In genomic region chr3:126997391-126998007, GRCm38 (mm10) we compare ENCODE assay signal across 8 mouse cellular contexts.
A peak's percentile ranks its signal among the peaks of the same experiment; 100 is the strongest.
DNase-seq lines count a peak whose midpoint lies in the region; ATAC-seq and TF ChIP-seq lines count a peak whose summit lies in the region.

No protein-coding gene starts in this region.

- TF ChIP-seq CTCF in kidney, postnatal 0 days (IDR thresholded peaks at IDR 0.05; ENCODE audit: low read depth), result peak; percentile 58; the same call in 1 of the 2 replicates

- no peaks in the 10 kb centered on the region for H3K36me3 ChIP-seq in kidney, postnatal 0 days (ENCODE audit: insufficient read depth, low read length)
- H3K36me3 ChIP-seq in embryonic facial prominence, embryonic 11.5 days (replicated peaks; ENCODE audit: control insufficient read depth, insufficient read depth, low read depth, low read length), result no peaks in the 10 kb centered on the region
- H3K36me3 ChIP-seq in intestine, embryonic 14.5 days (ENCODE audit: control insufficient read depth, insufficient read depth, low read length), result no peaks in the 10 kb centered on the region
- H3K36me3 ChIP-seq in neural tube, embryonic 14.5 days (ENCODE audit: control insufficient read depth, insufficient read depth, low read length), result peaks cover 6% of the 10 kb centered on the region; the same call in 1 of the 2 replicates

- H3K9me3 ChIP-seq in kidney, postnatal 0 days (replicated peaks; ENCODE audit: low read length), result no peaks in the 10 kb centered on the region
- no peaks in the 10 kb centered on the region for H3K9me3 ChIP-seq in embryonic facial prominence, embryonic 11.5 days (replicated peaks; ENCODE audit: control insufficient read depth, low read length)
- no peaks in the 10 kb centered on the region for H3K9me3 ChIP-seq in intestine, embryonic 14.5 days (ENCODE audit: control insufficient read depth, low read length)
- no peaks in the 10 kb centered on the region for H3K9me3 ChIP-seq in neural tube, embryonic 14.5 days (ENCODE audit: control insufficient read depth, low read length)

- peak; percentile 69 for DNase-seq in kidney, postnatal 0 days (ENCODE audit: low spot score)
- DNase-seq in kidney, adult 9 months, result no peak
- DNase-seq in embryonic facial prominence, embryonic 11.5 days (ENCODE audit: low spot score), result peak; percentile 70
- DNase-seq in intestine, embryonic 14.5 days (ENCODE audit: low spot score), result peak; percentile 66
- DNase-seq in thymus, postnatal 10 days (ENCODE audit: low spot score in 2 of 2), result no peak
- DNase-seq in adrenal gland, postnatal 10 days, result no peak

- H3K27ac ChIP-seq in kidney, postnatal 0 days, result no peak overlapping the region
- peak overlapping the region; percentile 49; the same call in 1 of the 2 replicates for H3K27ac ChIP-seq in embryonic facial prominence, embryonic 11.5 days (replicated peaks; ENCODE audit: low read depth, low read length)
- peak overlapping the region; percentile 88 for H3K27ac ChIP-seq in intestine, embryonic 14.5 days (ENCODE audit: low read depth)
- peak overlapping the region; percentile 44 for H3K27ac ChIP-seq in neural tube, embryonic 14.5 days (ENCODE audit: low read depth, low read length)

- H3K4me2 ChIP-seq in kidney, postnatal 0 days (ENCODE audit: low read length), result peak overlapping the region; percentile 56
- H3K4me2 ChIP-seq in embryonic facial prominence, embryonic 11.5 days (ENCODE audit: low read depth, low read length), result peak overlapping the region; percentile 44
- peak overlapping the region; percentile 53 for H3K4me2 ChIP-seq in intestine, embryonic 14.5 days (ENCODE audit: low read length)
- peak overlapping the region; percentile 23; the same call in 1 of the 2 replicates for H3K4me2 ChIP-seq in neural tube, embryonic 14.5 days (ENCODE audit: low read depth, low read length)

- H3K27me3 ChIP-seq in kidney, postnatal 0 days (ENCODE audit: insufficient read depth, low read length), result no peaks in the 10 kb centered on the region
- no peaks in the 10 kb centered on the region for H3K27me3 ChIP-seq in embryonic facial prominence, embryonic 11.5 days (ENCODE audit: control insufficient read depth, insufficient read depth, low read length)
- no peaks in the 10 kb centered on the region for H3K27me3 ChIP-seq in intestine, embryonic 14.5 days (replicated peaks; ENCODE audit: control insufficient read depth, insufficient read depth, low read length)
- no peaks in the 10 kb centered on the region for H3K27me3 ChIP-seq in neural tube, embryonic 14.5 days (ENCODE audit: control insufficient read depth, insufficient read depth, low read length)

- H3K9ac ChIP-seq in kidney, postnatal 0 days (ENCODE audit: low read depth, low read length), result no peak overlapping the region
- H3K9ac ChIP-seq in embryonic facial prominence, embryonic 11.5 days (replicated peaks; ENCODE audit: low read length), result peak overlapping the region; percentile 49
- H3K9ac ChIP-seq in intestine, embryonic 14.5 days (ENCODE audit: low read length), result peak overlapping the region; percentile 45; the same call in 1 of the 2 replicates
- H3K9ac ChIP-seq in neural tube, embryonic 14.5 days (replicated peaks; ENCODE audit: low read depth, low read length), result no peak overlapping the region

- 13% methylated on average over 17 of the region's 17 CpGs for WGBS in kidney, postnatal 0 days
- 9% methylated on average over 17 of the region's 17 CpGs for WGBS in embryonic facial prominence, embryonic 11.5 days
- 22% methylated on average over 17 of the region's 17 CpGs for WGBS in intestine, embryonic 14.5 days
- 7% methylated on average over 17 of the region's 17 CpGs for WGBS in neural tube, embryonic 14.5 days

- peak; percentile 67; the same call in 1 of the 2 replicates for ATAC-seq in kidney, postnatal 0 days (replicated peaks; ENCODE audit: low FRiP score, low read depth)
- no peak for ATAC-seq in embryonic facial prominence, embryonic 11.5 days (replicated peaks; ENCODE audit: insufficient number of reproducible peaks, low FRiP score, low TSS enrichment, low read depth)
- peak; percentile 34; the same call in 1 of the 2 replicates for ATAC-seq in intestine, embryonic 14.5 days (replicated peaks; ENCODE audit: low FRiP score, low TSS enrichment, low read depth)
- ATAC-seq in neural tube, embryonic 14.5 days (ENCODE audit: low read depth), result no peak; the same call in 1 of the 2 replicates
- ATAC-seq in erythroblast, adult 5-6 weeks (replicated peaks; ENCODE audit: low FRiP score, poor library complexity, severe bottlenecking), result no peak

- peaks cover 6% of the 10 kb centered on the region; the same call in 1 of the 2 replicates for H3K4me1 ChIP-seq in kidney, postnatal 0 days (replicated peaks; ENCODE audit: insufficient read depth, low read length)
- no peaks in the 10 kb centered on the region for H3K4me1 ChIP-seq in embryonic facial prominence, embryonic 11.5 days (ENCODE audit: control insufficient read depth, insufficient read depth, low read length)
- 0 out of 2 replicates have a peak, but pooled peaks cover 18% of the 10 kb centered on the region for H3K4me1 ChIP-seq in intestine, embryonic 14.5 days (replicated peaks; ENCODE audit: control insufficient read depth, insufficient read depth, low read length)
- H3K4me1 ChIP-seq in neural tube, embryonic 14.5 days (ENCODE audit: control insufficient read depth, insufficient read depth, low read length), result peaks cover 23% of the 10 kb centered on the region

- peak overlapping the region; percentile 20 for H3K4me3 ChIP-seq in kidney, postnatal 0 days (replicated peaks; ENCODE audit: low read depth, low read length)
- H3K4me3 ChIP-seq in embryonic facial prominence, embryonic 11.5 days (ENCODE audit: low read depth, low read length), result peak overlapping the region; percentile 13; the same call in 1 of the 2 replicates
- peak overlapping the region; percentile 28 for H3K4me3 ChIP-seq in intestine, embryonic 14.5 days (ENCODE audit: low read depth, low read length)
- no peak overlapping the region for H3K4me3 ChIP-seq in neural tube, embryonic 14.5 days (ENCODE audit: low read depth, low read length)

Comparison
In these comparisons a context has a peak if more than half of its experiments do, and no peak if none do; other contexts are left out.
1. DNase-seq: peak in kidney, postnatal 0 days (single experiment), embryonic facial prominence, embryonic 11.5 days (single experiment) and intestine, embryonic 14.5 days (single experiment); none in kidney, adult 9 months (single experiment), thymus, postnatal 10 days (0 of 2) and adrenal gland, postnatal 10 days (single experiment).
2. ATAC-seq: peak in kidney, postnatal 0 days (single experiment) and intestine, embryonic 14.5 days (single experiment); none in embryonic facial prominence, embryonic 11.5 days (single experiment), neural tube, embryonic 14.5 days (single experiment) and erythroblast, adult 5-6 weeks (single experiment).
3. H3K9ac ChIP-seq: peak in embryonic facial prominence, embryonic 11.5 days (single experiment) and intestine, embryonic 14.5 days (single experiment); none in kidney, postnatal 0 days (single experiment) and neural tube, embryonic 14.5 days (single experiment).
4. Peak in every context shown above with its lines, with median percentiles within 50 percentile points of each other: H3K4me2 ChIP-seq.